Mouse (Mus musculus): Measurements from ENCODE around the gene Otud5.
A peak's percentile ranks its signal among the peaks of the same experiment; 100 is the strongest.
"Not testable (repeated sequence)": the region's sequence is repeated elsewhere in the genome, so short reads cannot be mapped to it uniquely, and the experiment has no call there.

Otud5 gene

DNA sequence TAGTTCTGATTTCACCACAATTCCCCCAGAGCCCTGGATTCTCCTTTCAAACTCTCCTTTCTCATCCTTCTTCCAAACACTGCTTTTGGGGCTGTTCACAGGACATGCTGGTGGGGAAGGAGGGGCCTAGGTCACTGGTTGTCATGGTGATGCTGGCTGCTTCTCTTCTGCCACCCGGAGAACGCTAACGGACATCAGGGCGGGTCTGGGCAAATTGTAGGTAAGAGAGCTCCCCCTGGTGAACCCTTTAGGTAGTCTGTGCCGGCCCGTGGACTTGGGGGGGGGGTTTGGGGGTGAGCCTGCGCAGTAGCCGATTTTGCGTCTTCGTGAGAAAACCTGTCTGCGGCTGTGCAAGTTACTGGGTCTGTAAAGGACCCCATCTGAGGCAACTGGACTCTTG, 38.7 kb downstream of the Otud5 start:
- peak; percentile 72 for DNase-seq (ENCODE audit: low read depth, low spot score)

DNA sequence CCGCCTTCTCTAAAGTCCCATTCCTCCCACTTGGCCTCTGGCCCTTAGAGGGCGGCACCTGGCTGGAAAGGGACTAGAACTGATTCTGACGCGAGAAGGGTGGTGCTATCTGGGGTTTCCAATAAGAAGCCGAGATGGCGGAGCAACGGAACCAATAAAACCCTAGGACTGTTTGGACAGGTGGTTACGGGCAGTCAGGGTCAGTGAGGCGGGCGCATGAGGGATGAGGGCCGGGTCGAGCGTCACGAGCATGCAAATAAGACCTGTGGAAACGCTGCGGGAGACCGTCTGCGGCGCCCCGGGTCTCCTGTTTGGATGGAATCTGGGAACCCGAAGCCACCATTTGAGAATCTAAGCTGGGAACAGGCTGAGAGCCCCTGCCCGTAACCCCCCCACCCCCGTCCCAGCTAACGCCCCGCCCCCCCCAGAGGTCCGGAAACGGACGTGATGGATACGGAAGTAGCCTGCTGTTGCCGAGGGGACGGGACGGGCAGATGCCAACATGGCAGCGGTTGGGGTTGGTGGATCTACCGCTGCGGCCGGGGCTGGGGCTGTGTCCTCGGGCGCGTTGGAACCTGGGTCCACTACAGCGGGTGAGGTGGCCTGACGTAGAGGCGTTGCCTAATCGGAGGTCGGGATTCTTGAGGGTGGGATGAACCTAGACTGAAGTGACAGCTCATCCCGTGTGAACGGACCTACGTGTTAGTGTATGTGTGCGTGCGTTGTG, 42.8 kb downstream of the Otud5 start, which contains the start of gene Slc35a2:
Gene Slc35a2, plus strand, starts transcription at position 188 of the 727 bp plus-strand sequence.
- DNase-seq (ENCODE audit: low read depth, low spot score) = peak; percentile 85

DNA sequence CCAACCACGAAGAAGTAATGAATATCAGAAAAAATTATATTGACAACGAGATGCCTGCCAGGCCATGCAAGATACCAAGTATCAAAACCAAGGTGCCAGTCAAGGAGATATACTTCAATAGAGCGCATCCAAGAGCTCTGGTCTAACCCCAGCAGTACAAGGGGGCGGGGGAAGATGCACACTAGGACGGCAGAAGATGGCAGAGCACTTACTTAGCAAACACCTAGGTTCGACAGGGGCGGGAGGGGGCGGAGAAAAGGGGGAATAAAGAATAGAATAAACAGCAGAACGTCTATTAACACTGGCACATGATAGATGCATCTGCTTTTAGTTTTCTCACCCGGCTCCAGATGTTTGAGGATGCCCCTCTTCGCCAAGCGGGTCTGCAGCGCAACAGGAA, 57.0 kb downstream of the Otud5 start:
- no peak for DNase-seq (ENCODE audit: low read depth, low spot score)

DNA sequence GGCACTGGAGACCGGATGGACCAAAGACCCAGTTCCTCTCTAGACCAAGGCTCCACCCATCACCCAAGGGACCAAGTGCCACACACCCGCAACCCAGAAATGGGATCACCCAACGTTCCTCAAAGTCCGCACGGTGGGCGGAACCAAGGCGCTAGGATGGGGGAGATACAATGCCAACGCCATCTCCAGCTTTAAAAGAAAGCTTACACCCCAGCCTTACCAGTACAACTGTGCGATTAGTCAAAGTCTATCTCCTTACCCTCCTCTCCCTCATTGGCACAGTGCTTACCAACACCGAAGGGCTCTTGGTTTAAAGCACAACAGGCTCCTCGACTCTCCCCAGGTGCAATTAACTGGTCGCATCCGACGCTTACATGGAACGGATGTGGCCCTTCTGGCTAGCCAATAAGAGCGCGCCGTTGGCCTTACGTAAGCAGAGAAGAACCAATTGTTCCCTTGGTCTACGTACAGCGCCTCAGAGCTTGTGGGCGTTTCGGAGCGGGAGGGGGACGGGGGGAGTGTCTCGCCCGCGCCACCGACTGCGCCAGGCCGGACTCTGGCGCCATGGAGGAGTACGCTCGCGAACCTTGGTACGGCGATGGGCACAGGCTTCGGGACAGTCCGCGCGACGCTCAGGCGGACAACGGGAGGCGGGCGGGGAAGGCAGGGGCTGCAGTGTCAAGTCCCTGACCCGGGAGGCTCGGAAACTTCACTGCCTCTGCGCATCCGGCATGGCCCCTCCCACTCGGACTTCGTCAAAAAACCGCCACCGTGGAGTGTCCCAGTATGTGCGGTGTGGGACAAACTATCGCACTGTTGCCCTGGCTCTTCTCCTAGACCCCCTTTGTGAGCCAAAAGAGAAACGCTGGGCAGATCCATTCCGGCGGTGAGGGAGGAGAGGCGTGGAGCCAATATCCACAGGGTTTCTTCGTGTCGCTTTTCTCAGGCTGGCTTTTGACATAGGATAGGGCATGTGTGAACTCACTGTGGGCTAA, 58.0 kb downstream of the Otud5 start, which contains the start of the genes Pqbp1 and Timm17b:
Gene Pqbp1, minus strand, starts transcription at position 390 of the 995 bp plus-strand sequence.
Gene Timm17b, plus strand, starts transcription at position 478 of the 995 bp plus-strand sequence.
- DNase-seq (ENCODE audit: low read depth, low spot score) = peak; percentile 94

DNA sequence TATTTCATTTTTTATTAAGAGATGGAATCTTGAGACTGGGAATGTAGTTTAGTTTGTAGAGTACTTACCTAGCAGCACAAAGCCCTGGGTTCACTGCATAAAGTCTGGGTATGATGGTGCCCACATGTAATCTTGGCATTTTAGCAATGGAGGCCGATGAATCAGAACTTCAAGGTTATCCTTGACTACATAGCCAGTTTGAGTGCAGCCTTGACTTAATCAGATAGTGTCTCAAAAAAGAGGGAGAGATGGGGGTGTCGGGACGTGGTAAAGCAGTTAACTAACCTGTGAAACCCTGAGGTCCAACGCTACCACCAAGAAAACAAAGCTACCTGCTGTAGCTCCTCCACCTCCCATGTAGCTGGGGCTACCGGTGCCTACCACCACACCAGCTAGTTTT, 63.3 kb downstream of the Otud5 start:
- DNase-seq (ENCODE audit: low read depth, low spot score) = no peak

DNA sequence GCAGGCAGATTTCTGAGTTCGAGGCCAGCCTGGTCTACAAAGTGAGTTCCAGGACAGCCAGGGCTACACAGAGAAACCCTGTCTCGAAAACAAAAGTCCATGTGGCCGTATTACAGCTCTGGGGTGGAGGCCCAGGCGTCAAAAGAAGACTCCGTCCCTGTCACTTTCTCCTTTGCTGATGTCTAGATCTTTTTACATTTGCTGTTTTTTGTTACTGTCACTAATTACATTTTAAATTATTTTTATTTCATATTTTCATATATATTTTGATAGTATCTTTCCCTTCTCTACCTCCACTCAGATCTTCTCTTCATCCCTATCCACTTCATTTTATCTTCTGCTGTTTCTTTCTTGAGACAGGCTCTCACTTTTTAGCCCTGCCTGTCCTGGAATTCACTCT, 66.6 kb downstream of the Otud5 start, which contains the start of gene Gm10491:
Gene Gm10491, minus strand, starts transcription at position 101 of the 400 bp plus-strand sequence.
- DNase-seq (ENCODE audit: low read depth, low spot score) = no peak

DNA sequence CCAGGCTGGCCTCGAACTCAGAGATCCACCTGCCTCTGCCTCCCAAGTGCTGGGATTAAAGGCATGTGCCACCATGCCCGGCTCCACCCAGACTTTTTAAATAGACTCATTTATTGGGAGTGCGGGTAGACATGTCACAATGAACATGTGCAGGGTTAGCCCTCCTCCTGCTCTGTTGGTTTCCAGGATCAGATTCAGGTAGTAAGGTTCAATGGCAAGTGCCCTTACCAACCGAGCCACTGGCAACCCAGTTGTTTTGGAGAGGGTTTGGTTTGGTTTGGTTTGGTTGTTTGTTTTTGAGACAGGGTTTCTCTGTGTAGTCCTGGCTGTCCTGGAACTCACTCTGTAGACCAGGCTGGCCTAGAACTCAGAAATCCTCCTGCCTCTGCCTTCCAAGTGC, 68.1 kb downstream of the Otud5 start, which contains the start of gene Gm10490:
Gene Gm10490, plus strand, starts transcription at position 301 of the 400 bp plus-strand sequence.
- not testable (repeated sequence) for DNase-seq (ENCODE audit: low read depth, low spot score)

DNA sequence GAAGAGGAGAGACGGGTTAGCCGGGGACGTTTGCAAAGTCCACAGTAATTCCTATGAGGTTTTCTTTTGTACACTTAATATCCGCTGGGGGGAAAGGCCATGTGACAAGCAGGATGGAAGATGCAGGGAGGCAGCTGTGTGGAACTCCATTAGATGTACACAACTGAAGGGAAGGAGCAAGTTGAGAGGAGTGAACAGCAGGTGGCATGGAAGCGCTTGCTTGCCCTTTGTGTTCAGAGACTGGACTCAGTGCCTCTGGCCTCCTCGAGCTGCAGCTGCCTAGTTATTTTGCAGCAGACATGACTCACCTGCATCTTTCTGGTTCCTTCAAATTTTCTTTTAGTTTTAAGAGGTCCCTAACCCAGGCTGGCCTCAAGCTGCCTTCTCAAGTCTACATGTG, 69.3 kb downstream of the Otud5 start:
- DNase-seq (ENCODE audit: low read depth, low spot score) = no peak

DNA sequence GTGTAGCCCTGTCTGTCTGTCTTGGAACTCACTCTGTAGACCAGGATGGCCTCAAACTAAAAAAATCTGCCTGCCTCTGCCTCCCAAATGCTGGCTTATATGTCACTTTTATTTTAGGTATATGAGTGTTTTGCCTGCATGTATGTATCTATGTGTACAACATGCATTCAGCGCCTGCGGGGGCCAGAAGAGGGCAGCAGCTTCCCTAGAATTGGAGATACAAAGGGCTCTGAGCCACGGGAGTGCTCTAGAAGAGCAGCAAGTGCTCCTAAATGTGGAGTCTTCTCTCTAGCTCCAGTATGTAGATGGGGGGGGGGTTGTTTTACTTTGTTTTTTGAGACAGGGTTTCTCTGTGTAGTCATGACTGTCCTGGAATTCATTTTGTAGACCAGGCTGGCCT, 74.5 kb downstream of the Otud5 start:
- DNase-seq (ENCODE audit: low read depth, low spot score) = not testable (repeated sequence)

DNA sequence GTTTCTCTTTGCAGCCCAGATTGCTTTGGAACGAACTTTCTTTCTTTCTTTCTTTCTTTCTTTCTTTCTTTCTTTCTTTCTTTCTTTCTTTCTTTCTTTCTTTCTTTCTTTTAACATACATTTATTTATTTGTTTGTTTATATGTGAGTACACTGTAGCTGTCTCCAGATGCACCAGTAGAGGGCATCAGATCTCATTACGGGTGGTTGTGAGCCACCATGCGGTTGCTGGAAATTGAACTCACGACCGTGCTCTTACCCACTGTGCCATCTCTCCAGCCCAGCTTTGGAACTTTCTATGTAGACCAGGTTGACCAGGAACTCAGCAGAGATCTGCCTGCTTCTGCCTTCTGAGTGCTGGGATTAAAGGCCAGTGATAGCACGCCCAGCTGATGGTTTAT, 76.8 kb downstream of the Otud5 start:
- DNase-seq (ENCODE audit: low read depth, low spot score) = not testable (repeated sequence)

DNA sequence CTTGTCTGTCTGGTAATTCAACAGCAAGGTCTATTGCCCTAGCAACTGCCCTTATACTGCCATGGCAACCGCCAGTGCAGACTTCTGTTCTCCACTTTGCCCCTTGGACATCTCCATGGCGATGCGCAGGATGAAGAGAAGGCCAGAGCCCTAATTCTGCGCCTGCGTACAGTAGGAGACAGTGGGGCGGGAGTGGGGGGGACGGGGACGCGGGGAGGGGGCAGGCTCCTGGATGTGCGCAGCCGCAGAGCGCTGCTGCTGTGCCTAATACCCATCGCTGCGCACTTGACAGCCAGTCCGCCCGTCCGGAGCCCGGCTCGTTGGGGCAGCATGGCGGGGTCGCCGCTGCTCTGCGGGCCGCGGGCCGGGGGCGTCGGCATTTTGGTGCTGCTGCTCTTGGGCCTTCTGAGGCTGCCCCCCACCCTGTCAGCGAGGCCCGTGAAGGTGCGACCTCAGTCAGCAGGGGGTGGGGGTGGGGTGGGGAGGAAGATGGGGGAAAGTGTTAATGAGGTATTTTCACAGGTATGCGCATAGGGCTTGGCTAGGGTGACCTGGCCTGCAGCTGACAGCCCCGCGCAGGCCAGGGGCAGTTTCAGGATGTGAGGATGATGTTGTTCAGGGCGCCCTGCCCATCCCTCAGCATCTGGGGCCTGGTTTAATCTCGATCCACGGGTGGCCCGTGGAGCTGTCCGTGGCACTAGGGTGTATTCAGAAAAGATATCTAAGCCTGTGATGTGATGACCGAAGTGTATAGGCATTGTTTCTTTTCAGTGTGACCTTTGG, 78.6 kb downstream of the Otud5 start, which contains the start of gene Pcsk1n:
Gene Pcsk1n, plus strand, starts transcription at position 222 of the 783 bp plus-strand sequence.
- DNase-seq (ENCODE audit: low read depth, low spot score) = peak; percentile 55

DNA sequence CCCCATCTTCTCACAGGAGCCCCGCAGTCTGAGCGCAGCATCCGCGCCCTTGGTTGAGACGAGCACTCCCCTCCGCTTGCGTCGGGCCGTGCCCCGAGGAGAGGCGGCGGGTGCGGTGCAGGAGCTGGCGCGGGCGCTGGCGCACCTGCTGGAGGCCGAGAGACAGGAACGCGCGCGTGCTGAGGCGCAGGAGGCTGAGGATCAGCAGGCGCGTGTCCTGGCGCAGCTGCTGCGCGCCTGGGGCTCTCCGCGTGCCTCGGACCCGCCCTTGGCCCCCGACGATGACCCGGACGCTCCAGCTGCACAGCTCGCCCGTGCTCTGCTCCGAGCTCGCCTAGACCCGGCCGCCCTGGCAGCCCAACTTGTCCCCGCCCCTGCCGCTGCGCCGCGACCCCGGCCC, 80.9 kb downstream of the Otud5 start:
- no peak for DNase-seq (ENCODE audit: low read depth, low spot score)
